In genomic region chr6:21852344-21852785, GRCm38 (mm10) we compare ENCODE assay signal across 8 mouse cellular contexts. TPM values are rescaled to one million over a fixed set of nuclear protein-coding genes. Genes with fewer than 3 reads are reported as not detected.
DNase-seq lines count a peak whose midpoint lies in the region; ATAC-seq and TF ChIP-seq lines count a peak whose summit lies in the region.

TSS of gene Tspan12 (minus strand) at chr6:21852515.

- peak within 1 kb of the TSS; percentile 88 for H3K4me3 ChIP-seq in heart, adult 2 months
- peak within 1 kb of the TSS; percentile 93 for H3K4me3 ChIP-seq in intestine, embryonic 15.5 days (replicated peaks)

- no peaks in the 10 kb centered on the region for H3K27me3 ChIP-seq in heart, adult 2 months (ENCODE audit: control insufficient read depth, insufficient read depth, low read length)
- H3K27me3 ChIP-seq in intestine, embryonic 15.5 days (replicated peaks) = no peaks in the 10 kb centered on the region

- intact Hi-C loops in heart, adult 2 months (cut with DNase I) = loop anchor here (1.0 to 5.0 kb wide), 2 partner anchors 57 to 95 kb away; partner anchors contain the start of gene Ing3

- DNase-seq in heart, adult 2 months = no peak
- no peak for DNase-seq in heart, adult 11 months
- DNase-seq in adrenal gland, postnatal 10 days = no peak
- DNase-seq in gastrocnemius, postnatal 10 days = no peak
- no peak for DNase-seq in right cerebral cortex, postnatal 4 days
- no peak for DNase-seq in kidney, postnatal 4 days

- peak within 1 kb of the TSS; percentile 79 for H3K4me2 ChIP-seq in intestine, embryonic 15.5 days (replicated peaks)

- TF ChIP-seq POLR2A in heart, adult 2 months (IDR thresholded peaks at IDR 0.05; ENCODE audit: insufficient read depth, low read depth, low read length) = no peak; the same call in 1 of the 2 replicates

- no peaks in the 10 kb centered on the region; the same call in 1 of the 2 replicates for H3K36me3 ChIP-seq in heart, adult 2 months (ENCODE audit: control insufficient read depth, insufficient read depth, low read length)
- no peaks in the 10 kb centered on the region for H3K36me3 ChIP-seq in intestine, embryonic 15.5 days

- H3K79me2 ChIP-seq in heart, adult 2 months (replicated peaks; ENCODE audit: control insufficient read depth, insufficient read depth, low read length) = no peaks in the 10 kb centered on the region; the same call in 1 of the 2 replicates

- peak within 1 kb of the TSS; percentile 91 for H3K27ac ChIP-seq in heart, adult 2 months
- H3K27ac ChIP-seq in intestine, embryonic 15.5 days = peak within 1 kb of the TSS; percentile 95

- H3K9me3 ChIP-seq in intestine, embryonic 15.5 days = no peaks in the 10 kb centered on the region

- TF ChIP-seq EP300 in heart, adult 2 months (IDR thresholded peaks at IDR 0.05; ENCODE audit: insufficient read depth, low read depth, low read length) = no peak

- peak within 1 kb of the TSS; percentile 96 for H3K9ac ChIP-seq in heart, adult 2 months (ENCODE audit: low read depth, low read length)
- H3K9ac ChIP-seq in intestine, embryonic 15.5 days = peak within 1 kb of the TSS; percentile 80

- ATAC-seq in intestine, embryonic 15.5 days = peak; percentile 77; the same call in 1 of the 2 replicates
- ATAC-seq in megakaryocyte-erythroid progenitor cell, adult 5-6 weeks (replicated peaks; ENCODE audit: low FRiP score, low TSS enrichment, poor library complexity, severe bottlenecking) = peak; percentile 65; the same call in 1 of the 2 replicates

- no peak for TF ChIP-seq CTCF in heart, adult 2 months (IDR thresholded peaks at IDR 0.05)

- WGBS in heart, adult 2 months = under 1% methylated on average over 13 of the region's 13 CpGs
- 1% methylated on average over 13 of the region's 13 CpGs for WGBS in intestine, embryonic 15.5 days

- peaks cover 5% of the 10 kb centered on the region; the same call in 1 of the 2 replicates for H3K4me1 ChIP-seq in heart, adult 2 months (ENCODE audit: control insufficient read depth, insufficient read depth, low read length)
- H3K4me1 ChIP-seq in intestine, embryonic 15.5 days (replicated peaks) = 0 out of 2 replicates have a peak, but pooled peaks cover 8% of the 10 kb centered on the region

RNA-seq across cellular contexts. Expression of gene Tspan12, which starts in this region (rescaled TPM):
- total RNA-seq in heart, adult 2 months (2021) = 10 to 100 TPM; 65.3 to 79.0 TPM
- polyA plus RNA-seq in heart, adult 2 months (2012; rRNA removed) = 18.6 and 38.2 TPM in 2 replicates
- 100 to 1,000 TPM; 187 to 219 TPM for total RNA-seq in adrenal gland, postnatal 10 days (2021)
- total RNA-seq in gastrocnemius, postnatal 10 days (2021) = 10 to 100 TPM; 39.7 to 44.5 TPM
- 72.9 and 80.5 TPM in 2 replicates for polyA plus RNA-seq in intestine, embryonic 15.5 days (2015; fragmentation: Nextera tagmentation; extraction: Ambion mirVana)
- not detected in 2 replicates for total RNA-seq in megakaryocyte-erythroid progenitor cell, adult 5-6 weeks (2014; fragmentation: Nextera tagmentation)
- total RNA-seq in megakaryocyte-erythroid progenitor cell, adult 5-6 weeks (2017) = not detected in 2 replicates

Comparison
In these comparisons a context has a peak if more than half of its experiments do, and no peak if none do; other contexts are left out.
1. RNA of gene Tspan12 (total RNA-seq): 187 to 219 TPM in adrenal gland, postnatal 10 days, 65.3 to 79.0 TPM in heart, adult 2 months and 39.7 to 44.5 TPM in gastrocnemius, postnatal 10 days; not detected in megakaryocyte-erythroid progenitor cell, adult 5-6 weeks; every median in the first group is over 10 times any median in the second.
2. Peak in ATAC-seq in megakaryocyte-erythroid progenitor cell, adult 5-6 weeks; RNA of the gene not detected or under 1 TPM.